Mouse (Mus musculus): Measurements from ENCODE around the gene Nfix. TPM values are rescaled to one million over a fixed set of nuclear protein-coding genes. Genes with fewer than 3 reads are reported as not detected.

The Nfix gene
- polyA plus RNA-seq, 1 experiment from 2014 or later = 61.4 TPM

GRCm38 (mm10) chr8:84656191-84656525 lies 144.0 kb downstream of the Nfix start:
- H3K27me3 ChIP-seq = no peaks in the 10 kb centered on the region
- peaks cover 51% of the 10 kb centered on the region for H3K4me1 ChIP-seq
- H3K4me2 ChIP-seq (replicated peaks) = peak overlapping the region; percentile 70
- no peaks in the 10 kb centered on the region for H3K9me3 ChIP-seq (replicated peaks)
- no peaks in the 10 kb centered on the region for H3K36me3 ChIP-seq
- H3K9ac ChIP-seq = peak overlapping the region; percentile 35
- peak overlapping the region; percentile 39 for H3K4me3 ChIP-seq (replicated peaks)
- peak; percentile 30 for ATAC-seq (ENCODE audit: insufficient number of reproducible peaks, low FRiP score, low TSS enrichment, low read depth)
- peak overlapping the region; percentile 97 for H3K27ac ChIP-seq (replicated peaks)
- WGBS = under 1% methylated on average over 10 of the region's 10 CpGs

DNA sequence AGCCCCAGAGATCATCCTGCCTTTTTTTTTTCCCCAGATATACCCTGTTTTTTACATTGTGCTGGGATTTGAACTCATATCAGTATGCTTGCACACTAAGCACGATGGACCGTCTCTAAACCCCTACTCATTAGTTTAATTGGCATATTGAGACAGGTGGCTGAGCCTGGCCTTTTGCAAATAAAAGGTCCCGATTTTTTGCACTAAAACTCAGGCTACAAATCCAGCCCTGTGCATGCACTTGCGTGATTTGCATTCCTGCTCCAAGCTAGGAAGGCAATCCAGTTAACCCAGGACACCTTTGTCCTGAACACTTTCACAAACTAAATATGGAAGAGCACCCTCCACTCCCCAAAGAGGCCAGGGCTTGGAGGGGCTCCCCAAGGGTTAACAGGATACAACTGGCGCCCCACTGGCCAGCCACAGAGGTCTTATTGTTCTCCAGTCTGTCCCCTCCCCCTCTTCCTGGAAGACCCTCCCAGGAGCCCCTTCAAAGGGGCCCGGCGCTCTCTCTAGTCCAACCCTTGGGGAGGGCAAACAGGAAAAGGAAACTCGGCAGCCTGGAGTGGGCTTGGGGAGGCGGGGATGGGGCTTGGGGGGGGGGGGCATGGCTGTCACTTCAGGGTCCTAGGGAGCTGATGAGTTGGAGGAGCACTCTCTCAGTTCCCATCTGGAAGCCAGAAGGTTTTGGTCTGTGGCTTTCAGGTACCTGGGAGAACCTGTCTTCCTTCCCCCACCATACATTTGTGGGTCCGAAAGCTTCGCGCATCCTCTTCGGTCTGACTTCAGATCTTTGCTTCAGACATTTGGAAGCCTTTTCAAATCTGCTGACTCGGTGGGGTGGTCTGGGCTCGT lies 144.6 kb downstream of the Nfix start:
- H3K4me2 ChIP-seq (replicated peaks) = peak overlapping the region; percentile 70
- ATAC-seq (ENCODE audit: insufficient number of reproducible peaks, low FRiP score, low TSS enrichment, low read depth) = peak; percentile 64
- WGBS = 2% methylated on average over 15 of the region's 15 CpGs
- H3K36me3 ChIP-seq = no peaks in the 10 kb centered on the region
- peak overlapping the region; percentile 35 for H3K9ac ChIP-seq
- H3K9me3 ChIP-seq (replicated peaks) = no peaks in the 10 kb centered on the region
- peaks cover 45% of the 10 kb centered on the region for H3K4me1 ChIP-seq
- no peaks in the 10 kb centered on the region for H3K27me3 ChIP-seq
- H3K27ac ChIP-seq (replicated peaks) = peak overlapping the region; percentile 97
- peak overlapping the region; percentile 39 for H3K4me3 ChIP-seq (replicated peaks)

DNA sequence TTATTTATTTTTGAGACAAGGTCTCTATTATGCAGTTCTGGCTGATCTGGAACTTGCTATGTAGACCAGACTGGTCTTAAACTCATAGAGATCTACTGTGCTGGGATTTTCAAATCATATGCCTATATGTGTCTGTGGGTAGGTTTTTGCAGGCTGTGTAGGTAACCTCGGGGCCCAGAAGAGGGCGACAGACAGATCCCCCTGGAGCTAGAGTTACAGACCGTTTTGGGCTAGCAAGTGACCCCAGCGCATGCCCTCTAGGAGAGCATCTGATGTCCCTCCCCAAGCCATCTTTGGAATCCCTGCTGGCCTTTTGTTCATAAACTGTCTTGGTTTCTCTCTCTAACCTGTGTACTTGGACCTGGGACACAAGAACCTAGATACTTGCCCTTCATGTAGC lies 145.5 kb downstream of the Nfix start:
- Histone ChIP-seq H3K9me3 (replicated peaks) (no peaks in the 10 kb centered on the region), H3K9ac (no peak overlapping the region), H3K36me3 (no peaks in the 10 kb centered on the region), H3K27ac (replicated peaks) (peak overlapping the region; percentile 97), H3K4me1 (peaks cover 35% of the 10 kb centered on the region), H3K4me3 (replicated peaks) (no peak overlapping the region), H3K4me2 (replicated peaks) (no peak overlapping the region), H3K27me3 (no peaks in the 10 kb centered on the region)
- 31% methylated on average over 4 of the region's 4 CpGs for WGBS
- ATAC-seq (ENCODE audit: insufficient number of reproducible peaks, low FRiP score, low TSS enrichment, low read depth) = no peak

- peaks cover 35% of the 10 kb centered on the region for H3K4me1 ChIP-seq
- no peak overlapping the region for H3K9ac ChIP-seq
- H3K4me3 ChIP-seq (replicated peaks) = no peak overlapping the region
- no peak for ATAC-seq (ENCODE audit: insufficient number of reproducible peaks, low FRiP score, low TSS enrichment, low read depth)
- no peak overlapping the region for H3K4me2 ChIP-seq (replicated peaks)
- H3K27ac ChIP-seq (replicated peaks) = no peak overlapping the region
- no peaks in the 10 kb centered on the region for H3K36me3 ChIP-seq
- 49% methylated on average over 9 of the region's 9 CpGs for WGBS
- H3K9me3 ChIP-seq (replicated peaks) = no peaks in the 10 kb centered on the region
- H3K27me3 ChIP-seq = no peaks in the 10 kb centered on the region
Measured at GRCm38 (mm10) chr8:84653092-84653631, 147.0 kb downstream of the Nfix start.

- H3K36me3 ChIP-seq = no peaks in the 10 kb centered on the region
- no peaks in the 10 kb centered on the region for H3K9me3 ChIP-seq (replicated peaks)
- H3K4me3 ChIP-seq (replicated peaks) = no peak overlapping the region
- 36% methylated on average over 3 of the region's 3 CpGs for WGBS
- no peak for ATAC-seq (ENCODE audit: insufficient number of reproducible peaks, low FRiP score, low TSS enrichment, low read depth)
- peaks cover 15% of the 10 kb centered on the region for H3K4me1 ChIP-seq
- no peak overlapping the region for H3K9ac ChIP-seq
- H3K4me2 ChIP-seq (replicated peaks) = no peak overlapping the region
- H3K27me3 ChIP-seq = no peaks in the 10 kb centered on the region
- 0 out of 2 replicates have a peak overlapping the region, but pooled peaks have one; percentile 17 for H3K27ac ChIP-seq (replicated peaks)
Measured at GRCm38 (mm10) chr8:84650213-84650612, 149.9 kb downstream of the Nfix start.

Other genes starting within 250 kb of the Nfix start
- 79.7 and 83.9 TPM in 2 replicates for gene Ier2, start 137.5 kb downstream of the Nfix start, polyA plus RNA-seq (2015; fragmentation: Nextera tagmentation; extraction: Ambion mirVana)
- gene Trmt1, start 114.0 kb downstream of the Nfix start, polyA plus RNA-seq (2015; fragmentation: Nextera tagmentation; extraction: Ambion mirVana) = 69.1 and 78.2 TPM in 2 replicates
- 16.7 and 16.9 TPM in 2 replicates for gene Nacc1, start 112.5 kb downstream of the Nfix start, polyA plus RNA-seq (2015; fragmentation: Nextera tagmentation; extraction: Ambion mirVana)
- gene Lyl1, start 98.9 kb downstream of the Nfix start, polyA plus RNA-seq (2015; fragmentation: Nextera tagmentation; extraction: Ambion mirVana) = 5.8 and 6.0 TPM in 2 replicates
- 4.2 and 4.9 TPM in 2 replicates for gene G430095P16Rik, start 77.3 kb downstream of the Nfix start, polyA plus RNA-seq (2015; fragmentation: Nextera tagmentation; extraction: Ambion mirVana)
- gene Dand5, start 22.5 kb upstream of the Nfix start, polyA plus RNA-seq (2015; fragmentation: Nextera tagmentation; extraction: Ambion mirVana) = 8.4 and 8.9 TPM in 2 replicates
- 46.5 TPM in 2 replicates for gene Gadd45gip1, start 31.2 kb upstream of the Nfix start, polyA plus RNA-seq (2015; fragmentation: Nextera tagmentation; extraction: Ambion mirVana)
- 104 and 110 TPM in 2 replicates for gene Rad23a, start 40.3 kb upstream of the Nfix start, polyA plus RNA-seq (2015; fragmentation: Nextera tagmentation; extraction: Ambion mirVana)
- gene Calr, start 46.6 kb upstream of the Nfix start, polyA plus RNA-seq (2015; fragmentation: Nextera tagmentation; extraction: Ambion mirVana) = 975 and 998 TPM in 2 replicates
- 94.5 and 99.8 TPM in 2 replicates for gene Farsa, start 56.6 kb upstream of the Nfix start, polyA plus RNA-seq (2015; fragmentation: Nextera tagmentation; extraction: Ambion mirVana)
- gene Syce2, start 71.8 kb upstream of the Nfix start, polyA plus RNA-seq (2015; fragmentation: Nextera tagmentation; extraction: Ambion mirVana) = 68.0 and 72.9 TPM in 2 replicates
- 29.4 and 32.2 TPM in 2 replicates for gene Gcdh, start 93.6 kb upstream of the Nfix start, polyA plus RNA-seq (2015; fragmentation: Nextera tagmentation; extraction: Ambion mirVana)
- 1.3 and 1.6 TPM in 2 replicates for gene Klf1, start 101.6 kb upstream of the Nfix start, polyA plus RNA-seq (2015; fragmentation: Nextera tagmentation; extraction: Ambion mirVana)
- 20.0 and 22.4 TPM in 2 replicates for gene Dnase2a, start 108.2 kb upstream of the Nfix start, polyA plus RNA-seq (2015; fragmentation: Nextera tagmentation; extraction: Ambion mirVana)
- gene Mast1, start 137.0 kb upstream of the Nfix start, polyA plus RNA-seq (2015; fragmentation: Nextera tagmentation; extraction: Ambion mirVana) = 1.9 and 2.2 TPM in 2 replicates
- gene Rtbdn, start 146.6 kb upstream of the Nfix start, polyA plus RNA-seq (2015; fragmentation: Nextera tagmentation; extraction: Ambion mirVana) = 0.27 TPM in 1 of 2 replicates, not detected in the other
- gene Gm49661, start 169.1 kb upstream of the Nfix start, polyA plus RNA-seq (2015; fragmentation: Nextera tagmentation; extraction: Ambion mirVana) = not detected in 2 replicates
- gene Prdx2, start 169.2 kb upstream of the Nfix start, polyA plus RNA-seq (2015; fragmentation: Nextera tagmentation; extraction: Ambion mirVana) = 705 and 717 TPM in 2 replicates
- gene Rnaseh2a, start 169.4 kb upstream of the Nfix start, polyA plus RNA-seq (2015; fragmentation: Nextera tagmentation; extraction: Ambion mirVana) = 94.9 and 99.1 TPM in 2 replicates
- gene Junb, start 178.4 kb upstream of the Nfix start, polyA plus RNA-seq (2015; fragmentation: Nextera tagmentation; extraction: Ambion mirVana) = 38.0 and 40.5 TPM in 2 replicates
- 27.2 and 30.6 TPM in 2 replicates for gene Hook2, start 190.3 kb upstream of the Nfix start, polyA plus RNA-seq (2015; fragmentation: Nextera tagmentation; extraction: Ambion mirVana)
- 0.93 and 2.0 TPM in 2 replicates for gene Best2, start 214.2 kb upstream of the Nfix start, polyA plus RNA-seq (2015; fragmentation: Nextera tagmentation; extraction: Ambion mirVana)
- gene Asna1, start 224.9 kb upstream of the Nfix start, polyA plus RNA-seq (2015; fragmentation: Nextera tagmentation; extraction: Ambion mirVana) = 117 and 119 TPM in 2 replicates
- 114 and 117 TPM in 2 replicates for gene Trir, start 226.5 kb upstream of the Nfix start, polyA plus RNA-seq (2015; fragmentation: Nextera tagmentation; extraction: Ambion mirVana)
- 31.4 and 32.9 TPM in 2 replicates for gene Tnpo2, start 236.6 kb upstream of the Nfix start, polyA plus RNA-seq (2015; fragmentation: Nextera tagmentation; extraction: Ambion mirVana)